Comparison of ENCODE assay signal across 11 mouse cellular contexts in the genomic region with DNA sequence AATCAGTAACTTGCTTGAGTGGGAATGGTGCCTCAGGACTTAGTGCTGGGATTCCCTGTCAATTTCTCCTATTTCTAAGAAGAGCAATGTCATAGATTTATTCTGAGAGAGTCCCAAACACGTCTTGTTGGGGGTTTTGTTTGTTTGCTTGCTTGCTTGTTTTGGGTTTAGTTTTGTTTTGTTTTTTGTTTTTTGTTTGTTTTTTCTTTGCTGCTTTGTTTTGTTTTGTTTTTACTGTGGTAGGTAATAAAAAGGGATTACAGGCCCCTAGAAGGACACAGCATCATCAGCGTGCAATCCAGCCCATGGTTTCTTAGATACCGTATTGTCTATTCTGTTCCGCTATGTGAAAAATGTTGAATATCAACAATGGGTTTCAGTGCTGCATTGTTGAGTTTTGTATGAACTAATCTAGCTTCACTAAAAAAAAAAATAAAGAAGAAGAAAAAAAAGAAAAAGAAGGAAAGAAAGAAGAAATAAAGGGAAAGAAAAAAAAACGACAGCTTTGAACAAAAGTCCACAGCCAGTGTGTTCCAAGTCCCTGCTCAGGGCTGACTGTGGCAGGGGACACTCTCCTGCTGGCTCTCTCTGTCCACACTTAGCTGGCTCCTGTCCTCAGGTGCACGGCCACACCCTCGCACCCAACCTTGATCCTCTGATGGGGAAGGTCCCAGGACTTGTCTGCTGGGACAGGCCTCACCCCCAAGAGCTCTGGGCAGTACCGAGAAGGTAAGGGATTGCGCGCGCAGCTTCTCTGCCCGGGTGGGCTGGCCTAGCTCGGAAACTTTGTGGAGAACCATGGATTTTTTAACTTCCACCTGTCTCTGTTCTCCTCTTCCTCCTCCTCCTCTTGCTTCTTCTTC.
DNase-seq lines count a peak whose midpoint lies in the region; ATAC-seq lines count a peak whose summit lies in the region.
"Had no signal": no experiment of that assay in that cellular context is flagged by ENCODE, and none has a peak within 500 bp of the region (broad histone marks: within the 10 kb centered on the region; RNA-seq: fewer than 3 reads in every experiment).

No protein-coding gene starts in this region.

- peak overlapping the region; percentile 55 for H3K9ac ChIP-seq in forebrain, embryonic 12.5 days
- peak overlapping the region; percentile 55; the same call in 1 of the 2 replicates for H3K9ac ChIP-seq in hindbrain, embryonic 16.5 days (ENCODE audit: low read depth, low read length)
- peak overlapping the region; percentile 42; the same call in 1 of the 2 replicates for H3K9ac ChIP-seq in neural tube, embryonic 14.5 days (replicated peaks; ENCODE audit: low read depth, low read length)
- no peak overlapping the region for H3K9ac ChIP-seq in intestine, embryonic 16.5 days (ENCODE audit: low read depth, low read length)

- peak; percentile 53 for DNase-seq in embryo, embryonic 10.5 days (ENCODE audit: low spot score)
- no peak for DNase-seq in kidney, postnatal 36 days
- DNase-seq in heart, postnatal 25 days (ENCODE audit: low spot score): no peak
- DNase-seq: cerebellum, adult 8-10 months; gastrocnemius, postnatal 10 days; kidney, adult 11 months; lung, adult 18-20 months had no signal

- H3K27ac ChIP-seq in forebrain, embryonic 12.5 days: peak overlapping the region; percentile 90
- H3K27ac ChIP-seq in hindbrain, embryonic 16.5 days (ENCODE audit: low read depth, low read length): peak overlapping the region; percentile 64; the same call in 1 of the 2 replicates
- H3K27ac ChIP-seq in neural tube, embryonic 14.5 days (ENCODE audit: low read depth, low read length): peak overlapping the region; percentile 76
- H3K27ac ChIP-seq in intestine, embryonic 16.5 days (ENCODE audit: low read length): no peak overlapping the region

- H3K4me1 ChIP-seq in forebrain, embryonic 12.5 days: peaks cover 37% of the 10 kb centered on the region
- no peaks in the 10 kb centered on the region for H3K4me1 ChIP-seq in hindbrain, embryonic 16.5 days (ENCODE audit: control insufficient read depth, insufficient read depth, low read depth, low read length)
- 0 out of 2 replicates have a peak, but pooled peaks cover 3% of the 10 kb centered on the region for H3K4me1 ChIP-seq in neural tube, embryonic 14.5 days (ENCODE audit: control insufficient read depth, insufficient read depth, low read length)
- no peaks in the 10 kb centered on the region for H3K4me1 ChIP-seq in intestine, embryonic 16.5 days (ENCODE audit: control insufficient read depth, insufficient read depth, low read length)

- peak overlapping the region; percentile 52 for H3K4me2 ChIP-seq in forebrain, embryonic 12.5 days
- H3K4me2 ChIP-seq in hindbrain, embryonic 16.5 days (ENCODE audit: low read length): peak overlapping the region; percentile 48
- H3K4me2 ChIP-seq in neural tube, embryonic 14.5 days (ENCODE audit: low read depth, low read length): peak overlapping the region; percentile 7; the same call in 1 of the 2 replicates
- H3K4me2 ChIP-seq in intestine, embryonic 16.5 days (ENCODE audit: low read depth, low read length): no peak overlapping the region

- 0 out of 2 replicates have a peak, but pooled peaks have one; percentile 19 for ATAC-seq in forebrain, embryonic 12.5 days (ENCODE audit: low FRiP score)
- ATAC-seq in hindbrain, embryonic 16.5 days: peak; percentile 31; the same call in 1 of the 2 replicates
- peak; percentile 50 for ATAC-seq in neural tube, embryonic 14.5 days (ENCODE audit: low read depth)
- no peak for ATAC-seq in intestine, embryonic 16.5 days

- peak overlapping the region; percentile 42 for H3K4me3 ChIP-seq in forebrain, embryonic 12.5 days (replicated peaks)
- peak overlapping the region; percentile 29 for H3K4me3 ChIP-seq in hindbrain, embryonic 16.5 days (ENCODE audit: low read length)
- peak overlapping the region; percentile 22; the same call in 1 of the 2 replicates for H3K4me3 ChIP-seq in neural tube, embryonic 14.5 days (ENCODE audit: low read depth, low read length)
- H3K4me3 ChIP-seq in intestine, embryonic 16.5 days (ENCODE audit: low read length): no peak overlapping the region

- H3K36me3 ChIP-seq in forebrain, embryonic 12.5 days (replicated peaks): no peaks in the 10 kb centered on the region
- no peaks in the 10 kb centered on the region for H3K36me3 ChIP-seq in hindbrain, embryonic 16.5 days (ENCODE audit: control insufficient read depth, insufficient read depth, low read length)
- H3K36me3 ChIP-seq in neural tube, embryonic 14.5 days (ENCODE audit: control insufficient read depth, insufficient read depth, low read length): no peaks in the 10 kb centered on the region
- no peaks in the 10 kb centered on the region for H3K36me3 ChIP-seq in intestine, embryonic 16.5 days (ENCODE audit: control insufficient read depth, insufficient read depth, low read length)

- no peaks in the 10 kb centered on the region for H3K9me3 ChIP-seq in forebrain, embryonic 12.5 days
- H3K9me3 ChIP-seq in hindbrain, embryonic 16.5 days (ENCODE audit: control insufficient read depth, low read length): no peaks in the 10 kb centered on the region
- H3K9me3 ChIP-seq in neural tube, embryonic 14.5 days (ENCODE audit: control insufficient read depth, low read length): no peaks in the 10 kb centered on the region
- H3K9me3 ChIP-seq in intestine, embryonic 16.5 days (ENCODE audit: control insufficient read depth, low read length): no peaks in the 10 kb centered on the region

- no peaks in the 10 kb centered on the region; the same call in 1 of the 2 replicates for H3K27me3 ChIP-seq in forebrain, embryonic 12.5 days
- H3K27me3 ChIP-seq in hindbrain, embryonic 16.5 days (replicated peaks; ENCODE audit: control insufficient read depth, insufficient read depth, low read length): no peaks in the 10 kb centered on the region; the same call in 1 of the 2 replicates
- H3K27me3 ChIP-seq in neural tube, embryonic 14.5 days (ENCODE audit: control insufficient read depth, insufficient read depth, low read length): no peaks in the 10 kb centered on the region
- no peaks in the 10 kb centered on the region for H3K27me3 ChIP-seq in intestine, embryonic 16.5 days (replicated peaks; ENCODE audit: control insufficient read depth, insufficient read depth, low read length)

- WGBS in forebrain, embryonic 12.5 days: 9% methylated on average over 13 of the region's 13 CpGs
- 22% methylated on average over 13 of the region's 13 CpGs for WGBS in hindbrain, embryonic 16.5 days
- 7% methylated on average over 13 of the region's 13 CpGs for WGBS in neural tube, embryonic 14.5 days
- WGBS in intestine, embryonic 16.5 days: 57% methylated on average over 13 of the region's 13 CpGs

- intact Hi-C loops in heart, postnatal 25 days (cut with DNase I): no loop called here
